Mouse (Mus musculus): ENCODE results near the gene Akr1b7. TPM values are rescaled to one million over a fixed set of nuclear protein-coding genes. Genes with fewer than 3 reads are reported as not detected.
"Not testable (repeated sequence)": the region's sequence is repeated elsewhere in the genome, so short reads cannot be mapped to it uniquely, and the experiment has no call there.

Akr1b7 gene
- polyA plus RNA-seq, 1 experiment, result 2.4 TPM

DNA sequence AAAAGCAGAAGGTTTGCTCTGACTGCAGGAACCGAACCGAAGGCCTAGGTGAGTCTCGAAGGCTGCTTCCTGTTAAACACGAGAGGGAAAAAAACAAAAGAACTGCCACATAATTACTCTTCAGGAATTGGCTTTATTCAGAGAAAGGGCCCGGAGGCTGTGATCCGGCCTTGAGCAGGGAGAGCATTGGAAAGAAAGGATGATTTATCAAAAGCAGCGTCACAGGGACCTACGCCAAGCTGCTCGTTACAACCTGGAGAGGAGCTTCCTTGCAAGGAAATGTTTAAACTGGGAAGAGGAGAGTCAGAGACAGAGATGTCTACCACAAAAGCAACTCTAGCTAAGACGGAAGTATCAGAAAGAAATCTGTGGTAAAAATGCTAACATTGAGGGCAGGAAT lies 4.7 kb upstream of the Akr1b7 start:
- Histone ChIP-seq H3K4me3 (replicated peaks; ENCODE audit: control insufficient read depth, low read depth, low read length) (no peak overlapping the region), H3K4me1 (ENCODE audit: control insufficient read depth, insufficient read depth, low read length) (no peaks in the 10 kb centered on the region), H3K27ac (ENCODE audit: control insufficient read depth, insufficient read depth, low read depth, low read length, poor library complexity) (no peak overlapping the region)
- WGBS, result 89% methylated on average over 10 of the region's 10 CpGs
- TF ChIP-seq POLR2A (IDR thresholded peaks at IDR 0.05; ENCODE audit: borderline replicate concordance, control insufficient read depth, low read depth, low read length), result no peak
- no peak for TF ChIP-seq CTCF (IDR thresholded peaks at IDR 0.05; ENCODE audit: control insufficient read depth, insufficient read depth, low read length)

DNA sequence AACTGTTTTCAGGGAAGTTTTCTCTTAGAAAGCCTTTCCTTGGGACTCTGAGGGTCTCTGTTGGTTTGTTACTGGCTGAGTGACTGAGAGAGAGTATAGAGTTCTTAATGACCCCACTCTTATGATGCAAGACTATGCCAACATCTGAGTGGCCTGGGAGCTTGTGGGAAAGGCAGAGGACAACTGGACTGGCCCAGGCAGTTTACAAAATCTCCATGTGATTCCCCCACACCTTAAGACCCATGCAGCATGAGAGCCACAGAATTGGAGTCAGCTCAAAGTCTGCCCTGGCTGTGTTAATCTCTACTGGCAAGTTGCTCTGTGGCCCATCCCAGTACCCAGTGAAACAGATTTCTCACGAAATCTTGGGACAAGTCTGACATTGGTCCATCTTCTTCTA lies 554 bp downstream of the Akr1b7 start:
- TF ChIP-seq CTCF (IDR thresholded peaks at IDR 0.05; ENCODE audit: control insufficient read depth, insufficient read depth, low read length), result no peak
- no peak for TF ChIP-seq POLR2A (IDR thresholded peaks at IDR 0.05; ENCODE audit: borderline replicate concordance, control insufficient read depth, low read depth, low read length)
- WGBS, result 54% methylated on average over 1 of the region's 1 CpGs
- H3K4me1 ChIP-seq (ENCODE audit: control insufficient read depth, insufficient read depth, low read length), result no peaks in the 10 kb centered on the region
- H3K27ac ChIP-seq (ENCODE audit: control insufficient read depth, insufficient read depth, low read depth, low read length, poor library complexity), result no peak overlapping the region
- H3K4me3 ChIP-seq (replicated peaks; ENCODE audit: control insufficient read depth, low read depth, low read length), result no peak overlapping the region

DNA sequence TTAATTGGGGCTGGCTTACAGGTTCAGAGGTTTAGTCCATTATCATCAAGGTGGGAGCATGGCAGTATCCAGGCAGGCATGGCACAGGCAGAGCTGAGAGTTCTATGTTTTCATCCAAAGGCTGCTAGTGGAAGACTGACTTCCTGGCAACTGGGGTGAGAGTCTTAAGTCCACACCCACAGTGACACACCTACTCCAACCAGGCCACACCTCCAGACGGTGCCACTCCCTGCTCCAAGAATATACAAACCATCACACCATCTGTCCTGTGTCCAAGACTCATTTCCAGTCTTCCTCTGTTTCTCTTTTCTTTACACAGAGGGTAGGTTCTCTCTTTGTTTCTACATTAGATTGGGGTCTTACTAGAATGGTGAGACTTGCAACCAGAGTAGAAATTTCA lies 1.3 kb downstream of the Akr1b7 start:
- H3K27ac ChIP-seq (ENCODE audit: control insufficient read depth, insufficient read depth, low read depth, low read length, poor library complexity); H3K4me3 ChIP-seq (replicated peaks; ENCODE audit: control insufficient read depth, low read depth, low read length); H3K4me1 ChIP-seq (ENCODE audit: control insufficient read depth, insufficient read depth, low read length): not testable (repeated sequence)
- 43% methylated on average over 1 of the region's 1 CpGs for WGBS

DNA sequence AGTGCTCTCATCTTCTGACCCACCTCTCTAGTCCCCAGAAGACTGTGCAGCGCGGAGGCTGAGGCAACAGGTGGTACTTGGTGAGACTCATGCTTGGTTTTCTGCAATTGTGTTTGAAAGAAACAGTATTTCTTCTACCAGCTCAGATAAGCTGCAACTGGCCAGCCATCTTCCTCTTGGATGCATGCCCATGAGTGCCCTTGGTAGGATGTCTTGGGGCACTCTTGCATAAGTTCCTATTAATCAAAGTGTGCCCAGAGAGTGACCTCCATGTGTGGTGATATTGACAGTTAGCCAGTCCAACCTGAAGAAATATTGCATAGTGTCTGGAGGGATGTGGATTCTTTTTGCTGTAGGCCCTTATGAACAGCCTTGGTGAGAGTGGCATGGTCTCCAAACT lies 4.4 kb downstream of the Akr1b7 start:
- TF ChIP-seq POLR2A (IDR thresholded peaks at IDR 0.05; ENCODE audit: borderline replicate concordance, control insufficient read depth, low read depth, low read length), result no peak
- no peak for TF ChIP-seq CTCF (IDR thresholded peaks at IDR 0.05; ENCODE audit: control insufficient read depth, insufficient read depth, low read length)
- Histone ChIP-seq H3K4me3 (replicated peaks; ENCODE audit: control insufficient read depth, low read depth, low read length) (no peak overlapping the region), H3K27ac (ENCODE audit: control insufficient read depth, insufficient read depth, low read depth, low read length, poor library complexity) (no peak overlapping the region), H3K4me1 (ENCODE audit: control insufficient read depth, insufficient read depth, low read length) (no peaks in the 10 kb centered on the region)
- 76% methylated on average over 2 of the region's 2 CpGs for WGBS

DNA sequence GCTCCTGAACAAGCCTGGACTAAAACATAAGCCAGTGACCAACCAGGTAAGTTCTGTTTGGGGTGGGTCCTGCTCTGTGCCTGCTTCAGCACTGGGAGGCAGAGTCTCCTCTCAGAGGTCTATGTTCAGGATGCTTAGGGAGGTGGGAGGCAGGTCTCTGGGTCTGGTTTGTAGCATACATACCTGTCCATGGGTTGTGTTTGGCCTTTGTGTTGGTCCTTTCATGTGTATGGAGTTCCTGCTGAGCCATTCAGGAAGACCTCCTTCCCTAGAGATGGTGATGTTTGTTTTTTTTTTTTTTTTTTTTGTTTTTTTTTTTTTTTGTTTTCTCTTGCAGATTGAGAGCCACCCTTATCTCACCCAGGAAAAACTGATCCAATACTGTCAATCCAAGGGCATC lies 6.9 kb downstream of the Akr1b7 start:
- no peak overlapping the region for H3K27ac ChIP-seq (ENCODE audit: control insufficient read depth, insufficient read depth, low read depth, low read length, poor library complexity)
- TF ChIP-seq POLR2A (IDR thresholded peaks at IDR 0.05; ENCODE audit: borderline replicate concordance, control insufficient read depth, low read depth, low read length) (no peak), CTCF (IDR thresholded peaks at IDR 0.05; ENCODE audit: control insufficient read depth, insufficient read depth, low read length) (no peak)
- H3K4me3 ChIP-seq (replicated peaks; ENCODE audit: control insufficient read depth, low read depth, low read length), result no peak overlapping the region
- no peaks in the 10 kb centered on the region for H3K4me1 ChIP-seq (ENCODE audit: control insufficient read depth, insufficient read depth, low read length)

DNA sequence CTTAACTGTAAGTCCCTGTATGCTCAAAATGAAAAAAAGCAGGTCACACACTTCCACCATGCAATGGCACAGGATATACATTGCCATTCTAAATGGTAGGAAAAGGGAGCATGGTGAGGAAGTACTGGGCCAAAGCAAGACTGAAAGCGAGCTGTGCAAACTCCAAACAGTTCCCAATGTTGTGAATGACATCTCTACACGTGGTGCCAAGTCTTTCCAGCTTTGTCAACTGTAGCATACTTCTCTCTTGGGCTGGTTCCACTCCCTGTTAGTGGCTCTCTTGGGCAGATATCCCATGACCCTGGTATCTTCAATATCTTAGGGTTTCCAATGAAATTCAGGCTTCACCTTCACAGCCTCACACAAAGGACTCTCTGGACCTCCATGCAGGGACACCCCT lies 26.9 kb downstream of the Akr1b7 start:
- 69% methylated on average over 2 of the region's 2 CpGs for WGBS
- Histone ChIP-seq H3K4me3 (replicated peaks; ENCODE audit: control insufficient read depth, low read depth, low read length) (no peak overlapping the region), H3K4me1 (ENCODE audit: control insufficient read depth, insufficient read depth, low read length) (no peaks in the 10 kb centered on the region), H3K27ac (ENCODE audit: control insufficient read depth, insufficient read depth, low read depth, low read length, poor library complexity) (no peak overlapping the region)
- TF ChIP-seq POLR2A (IDR thresholded peaks at IDR 0.05; ENCODE audit: borderline replicate concordance, control insufficient read depth, low read depth, low read length) (no peak), CTCF (IDR thresholded peaks at IDR 0.05; ENCODE audit: control insufficient read depth, insufficient read depth, low read length) (no peak)

DNA sequence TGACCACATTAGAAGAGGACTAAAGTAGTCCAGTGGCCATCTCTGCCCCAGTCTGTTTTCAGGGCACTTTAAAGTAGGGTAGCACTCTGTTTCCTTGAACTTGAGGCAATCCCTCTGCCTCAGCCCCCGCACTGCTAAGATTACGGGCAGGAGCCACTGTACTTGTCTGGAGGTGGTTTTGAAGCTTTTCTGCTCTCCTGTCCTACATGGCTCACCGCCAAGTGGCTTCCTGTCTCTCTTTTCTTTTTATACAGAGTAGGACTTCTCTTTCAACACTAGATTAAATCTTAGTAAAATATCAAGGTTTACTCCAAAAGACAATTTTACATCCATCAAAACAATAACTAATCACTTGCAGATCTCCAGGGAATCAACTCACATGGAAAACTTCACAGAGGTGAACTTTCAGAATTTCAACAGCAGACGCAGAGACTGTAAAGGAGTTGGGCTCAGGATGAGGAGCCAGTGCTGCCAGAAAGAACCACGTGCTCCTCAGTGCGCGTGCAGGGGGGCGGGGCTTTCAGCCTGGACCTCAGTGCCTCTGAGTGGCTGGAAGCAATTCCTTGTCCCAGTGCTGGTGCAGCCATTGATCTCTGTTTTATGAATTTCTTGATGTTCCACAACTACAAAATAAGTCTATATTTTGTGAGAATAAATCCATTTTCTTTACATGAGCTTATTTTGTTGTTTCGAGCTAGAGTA lies 29.6 kb downstream of the Akr1b7 start:
- WGBS, result 55% methylated on average over 9 of the region's 9 CpGs
- Histone ChIP-seq H3K27ac (ENCODE audit: control insufficient read depth, insufficient read depth, low read depth, low read length, poor library complexity) (no peak overlapping the region), H3K4me1 (ENCODE audit: control insufficient read depth, insufficient read depth, low read length) (no peaks in the 10 kb centered on the region), H3K4me3 (replicated peaks; ENCODE audit: control insufficient read depth, low read depth, low read length) (no peak overlapping the region)
- TF ChIP-seq CTCF (IDR thresholded peaks at IDR 0.05; ENCODE audit: control insufficient read depth, insufficient read depth, low read length), result no peak
- TF ChIP-seq POLR2A (IDR thresholded peaks at IDR 0.05; ENCODE audit: borderline replicate concordance, control insufficient read depth, low read depth, low read length), result no peak

DNA sequence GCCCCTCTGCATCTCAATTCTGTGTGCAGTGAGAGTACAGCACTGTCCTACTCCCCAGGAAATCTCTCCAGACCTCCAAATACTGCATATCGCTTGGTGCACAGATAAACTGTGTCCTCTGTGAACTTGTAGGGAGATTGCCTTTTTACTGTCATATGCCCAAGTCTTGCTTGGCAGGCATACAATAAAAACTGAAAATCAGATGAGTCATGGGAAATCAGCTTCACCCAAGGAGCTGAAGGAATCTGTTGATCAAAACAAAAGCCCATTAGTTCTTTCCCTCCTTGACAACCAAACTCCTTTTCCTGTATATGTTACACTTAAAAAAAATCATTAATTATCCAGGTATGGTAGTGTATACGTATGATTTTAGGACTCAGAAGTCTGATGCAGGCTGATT lies 31.7 kb downstream of the Akr1b7 start:
- 71% methylated on average over 2 of the region's 2 CpGs for WGBS
- Histone ChIP-seq H3K4me3 (replicated peaks; ENCODE audit: control insufficient read depth, low read depth, low read length) (no peak overlapping the region), H3K27ac (ENCODE audit: control insufficient read depth, insufficient read depth, low read depth, low read length, poor library complexity) (no peak overlapping the region), H3K4me1 (ENCODE audit: control insufficient read depth, insufficient read depth, low read length) (no peaks in the 10 kb centered on the region)
- TF ChIP-seq POLR2A (IDR thresholded peaks at IDR 0.05; ENCODE audit: borderline replicate concordance, control insufficient read depth, low read depth, low read length) (no peak), CTCF (IDR thresholded peaks at IDR 0.05; ENCODE audit: control insufficient read depth, insufficient read depth, low read length) (no peak)

DNA sequence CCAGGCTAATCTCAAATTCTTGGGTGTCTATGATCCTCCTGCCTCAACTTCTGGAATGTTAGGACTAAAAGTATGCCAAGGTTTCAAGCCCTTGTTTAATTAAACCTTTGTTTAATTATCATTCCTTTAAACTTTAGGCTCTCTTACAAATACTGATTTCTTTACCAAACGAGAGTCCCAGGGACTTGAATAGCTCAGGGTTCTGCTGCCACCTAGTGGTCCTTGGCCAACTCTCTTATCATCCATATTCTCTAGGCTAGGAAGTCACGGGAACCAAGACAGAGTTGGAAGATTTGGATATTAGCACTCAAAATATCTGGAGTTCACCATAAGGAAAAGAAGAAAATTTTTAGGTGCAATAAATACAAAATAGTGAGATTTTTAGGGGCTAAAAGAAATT lies 35.8 kb downstream of the Akr1b7 start:
- Histone ChIP-seq H3K27ac (ENCODE audit: control insufficient read depth, insufficient read depth, low read depth, low read length, poor library complexity) (no peak overlapping the region), H3K4me3 (replicated peaks; ENCODE audit: control insufficient read depth, low read depth, low read length) (no peak overlapping the region), H3K4me1 (ENCODE audit: control insufficient read depth, insufficient read depth, low read length) (no peaks in the 10 kb centered on the region)
- 7% methylated on average over 2 of the region's 2 CpGs for WGBS
- TF ChIP-seq POLR2A (IDR thresholded peaks at IDR 0.05; ENCODE audit: borderline replicate concordance, control insufficient read depth, low read depth, low read length), result no peak
- peak; percentile 58 for TF ChIP-seq CTCF (IDR thresholded peaks at IDR 0.05; ENCODE audit: control insufficient read depth, insufficient read depth, low read length)
